Mouse (Mus musculus) C2C12 (cell line): ENCODE results near the gene Pex5.

Experiments
- CTCF ChIP-seq: IDR thresholded peaks from one replicate; pipeline ENCODE4 v1.5.1; 2011; ENCODE audit not compliant: control insufficient read depth, insufficient read depth, insufficient read length
- MYOG ChIP-seq: IDR thresholded peaks from one replicate; pipeline ENCODE4 v1.6.1; 2011; ENCODE audit not compliant: control insufficient read depth, insufficient read length; ENCODE audit errors: extremely low read depth
- USF1 ChIP-seq: IDR thresholded peaks from one replicate; pipeline ENCODE4 v1.6.1; 2011; ENCODE audit warnings: low read depth, mild to moderate bottlenecking, control low read depth, moderate library complexity

- TF ChIP-seq CTCF (no peak), USF1 (no peak), MYOG (no peak)
Measured at GRCm38 (mm10) chr6:124360549-124360948, 54.3 kb downstream of the Pex5 start.
